Mouse (Mus musculus) C2C12 (cell line): ENCODE data around the gene Tex48.

ENCODE experiments used
- CEBPB ChIP-seq: IDR thresholded peaks from one replicate; pipeline ENCODE4 v1.6.1; 2011; ENCODE audit warnings: low read depth, mild to moderate bottlenecking, control low read depth, moderate library complexity
- CTCF ChIP-seq: IDR thresholded peaks from one replicate; pipeline ENCODE4 v1.5.1; 2011; ENCODE audit not compliant: control insufficient read depth, insufficient read depth, insufficient read length
- MAX ChIP-seq: IDR thresholded peaks from one replicate; pipeline ENCODE4 v1.6.1; 2011; ENCODE audit warnings: mild to moderate bottlenecking, control low read depth
- MYOD1 ChIP-seq: IDR thresholded peaks from one replicate; pipeline ENCODE4 v1.6.1; 2011; ENCODE audit warnings: low read depth; ENCODE audit not compliant: control insufficient read depth, insufficient read length
- MYOG ChIP-seq: IDR thresholded peaks from one replicate; pipeline ENCODE4 v1.6.1; 2011; ENCODE audit not compliant: control insufficient read depth, insufficient read length; ENCODE audit errors: extremely low read depth
- USF1 ChIP-seq: IDR thresholded peaks from one replicate; pipeline ENCODE4 v1.6.1; 2011; ENCODE audit warnings: low read depth, mild to moderate bottlenecking, control low read depth, moderate library complexity

GRCm38 (mm10) chr4:63604945-63605344 lies 17.3 kb downstream of the Tex48 start, which contains the start of gene Gm11213:
- TF ChIP-seq CTCF (no peak), USF1 (no peak), MYOG (no peak), CEBPB (no peak), MAX (no peak), MYOD1 (no peak)
